Mouse (Mus musculus): ENCODE data around the gene Srcap. TPM values are rescaled to one million over a fixed set of nuclear protein-coding genes. Genes with fewer than 3 reads are reported as not detected.
A peak's percentile ranks its signal among the peaks of the same experiment; 100 is the strongest.
"Not testable (repeated sequence)": the region's sequence is repeated elsewhere in the genome, so short reads cannot be mapped to it uniquely, and the experiment has no call there.

Gene Srcap
- 10 to 100 TPM in 1 of 2 experiments, 1 to 10 TPM in 1; 9.1 to 11.4 TPM for polyA plus RNA-seq (2017; shearing (Covaris generic))

- ATAC-seq = peak; percentile 94
Measured at GRCm38 (mm10) chr7:127511808-127512230, at the start of gene Srcap. Gene Srcap (plus strand): TSS chr7:127511983.

GRCm38 (mm10) chr7:127465191-127465590, 46.6 kb upstream of the Srcap start:
- no peak for ATAC-seq

- not testable (repeated sequence) for ATAC-seq
Measured at GRCm38 (mm10) chr7:127465670-127466069, 46.1 kb upstream of the Srcap start.

DNA sequence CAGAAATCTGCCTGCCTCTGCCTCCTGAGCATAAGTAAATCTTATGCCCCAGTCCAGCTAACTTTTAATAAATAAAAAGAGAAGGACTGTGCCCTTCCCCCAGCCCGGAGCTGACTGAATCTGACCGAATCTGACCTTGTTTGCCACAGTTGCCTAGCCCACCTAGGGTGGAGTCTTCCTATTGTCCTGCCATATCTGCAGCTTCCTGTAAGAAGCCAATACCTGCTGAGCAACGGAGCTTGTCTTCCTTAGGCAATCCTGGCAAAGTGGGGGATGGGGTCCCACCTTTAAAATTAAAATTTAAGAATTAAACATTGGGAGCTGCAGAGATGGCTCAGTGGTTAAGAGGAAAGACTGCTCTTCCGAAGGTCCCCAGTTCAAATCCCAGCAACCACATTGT, 45.2 kb upstream of the Srcap start:
- no peak for ATAC-seq

DNA sequence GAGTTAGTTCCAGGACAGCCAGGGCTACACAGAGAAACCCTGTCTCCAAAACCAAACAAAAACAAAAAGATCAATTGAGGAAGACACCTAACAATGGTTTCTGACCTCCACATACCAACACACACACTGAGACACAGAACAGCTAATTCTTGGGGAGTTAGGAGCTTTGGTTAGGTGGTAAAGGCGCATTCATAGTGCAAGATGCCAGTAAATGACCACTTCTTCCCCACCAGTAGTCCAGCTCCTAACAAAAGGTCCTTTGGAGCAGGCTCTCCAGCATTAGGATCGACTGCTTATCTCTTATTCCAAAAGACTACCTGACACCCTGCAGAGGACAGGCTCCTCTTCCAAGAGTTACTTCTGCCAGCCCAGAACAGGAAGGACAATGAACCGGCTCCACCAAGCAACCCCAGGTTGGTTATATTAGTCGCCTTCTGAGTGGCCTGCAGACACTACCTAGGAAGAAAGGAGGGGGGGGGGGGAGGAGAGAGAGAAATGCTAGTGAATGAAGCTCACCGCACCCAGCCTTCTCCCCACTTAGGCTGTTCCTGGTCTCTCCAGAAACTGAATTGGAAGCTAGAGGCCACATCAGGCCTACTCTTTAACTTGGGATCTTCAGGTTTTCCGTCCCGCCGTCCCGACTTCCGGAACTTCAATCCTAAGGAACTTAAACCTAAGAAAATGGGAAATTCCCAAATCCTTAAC, 41.6 kb upstream of the Srcap start:
- ATAC-seq = no peak

DNA sequence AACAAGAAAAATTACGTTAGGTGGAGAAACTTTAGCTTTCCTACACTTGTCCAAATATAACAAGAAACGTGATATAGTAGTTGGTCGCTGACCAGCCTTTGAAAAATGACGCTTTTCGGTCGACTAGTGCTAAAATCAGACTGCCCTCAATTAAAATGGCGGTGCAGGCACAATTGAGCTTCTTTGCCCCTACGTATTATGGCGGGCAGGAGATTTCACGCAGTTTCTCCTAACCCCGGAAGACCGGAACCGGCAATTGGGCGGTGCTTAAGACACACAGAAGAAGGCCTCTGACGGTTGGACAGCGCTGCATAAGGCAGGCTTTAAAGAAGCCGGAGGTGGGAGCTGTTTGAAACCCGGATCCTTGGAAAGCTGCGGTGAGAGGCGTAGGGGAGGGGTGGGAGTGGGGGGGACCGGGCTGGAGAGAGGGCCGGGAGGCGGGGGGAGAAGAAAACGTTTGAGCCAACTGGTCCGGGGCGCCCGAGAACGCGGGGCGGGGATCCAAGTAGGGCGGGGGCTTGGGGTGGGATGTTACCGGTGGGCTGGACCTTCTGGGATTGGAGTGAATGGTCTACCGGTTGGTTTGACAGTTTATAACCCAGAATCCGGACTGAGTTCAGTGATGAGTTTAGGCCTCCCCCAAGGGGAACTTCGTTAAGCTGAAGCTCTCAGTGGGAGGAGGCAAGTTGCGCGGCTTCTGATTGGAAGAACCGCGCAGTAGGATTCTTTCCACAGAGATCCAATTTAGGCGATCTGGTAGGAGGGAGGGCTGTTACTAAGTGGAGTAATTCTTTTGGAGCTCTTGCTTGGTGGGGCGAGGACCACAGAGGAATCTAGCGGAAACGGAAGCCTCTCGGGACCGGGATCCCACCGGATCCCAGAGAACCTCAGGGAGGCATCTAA, 40.8 kb upstream of the Srcap start:
- ATAC-seq = peak; percentile 95

- peak; percentile 3 for ATAC-seq
Measured at GRCm38 (mm10) chr7:127471646-127472010, 40.2 kb upstream of the Srcap start.

DNA sequence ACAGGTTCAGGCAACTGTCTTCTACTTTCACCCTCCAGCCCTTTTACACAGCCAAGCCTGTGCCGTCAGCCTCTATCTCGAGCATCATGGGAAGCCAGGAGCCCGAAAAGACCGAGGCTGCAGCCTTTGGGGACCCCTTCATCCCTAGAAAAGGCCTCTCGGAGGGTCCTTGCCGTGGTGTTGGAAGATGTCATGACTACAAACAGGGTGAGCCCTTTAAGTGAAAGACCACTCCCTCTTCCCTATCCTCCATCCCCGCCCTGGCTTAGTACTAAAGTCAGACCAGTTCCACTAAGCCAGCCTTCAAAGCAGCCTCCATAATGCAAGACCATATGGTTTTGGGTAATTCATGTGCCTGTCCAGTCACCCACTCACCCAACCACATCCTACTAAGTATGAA, 39.7 kb upstream of the Srcap start:
- no peak for ATAC-seq

GRCm38 (mm10) chr7:127473705-127474104, 38.1 kb upstream of the Srcap start:
- no peak for ATAC-seq

DNA sequence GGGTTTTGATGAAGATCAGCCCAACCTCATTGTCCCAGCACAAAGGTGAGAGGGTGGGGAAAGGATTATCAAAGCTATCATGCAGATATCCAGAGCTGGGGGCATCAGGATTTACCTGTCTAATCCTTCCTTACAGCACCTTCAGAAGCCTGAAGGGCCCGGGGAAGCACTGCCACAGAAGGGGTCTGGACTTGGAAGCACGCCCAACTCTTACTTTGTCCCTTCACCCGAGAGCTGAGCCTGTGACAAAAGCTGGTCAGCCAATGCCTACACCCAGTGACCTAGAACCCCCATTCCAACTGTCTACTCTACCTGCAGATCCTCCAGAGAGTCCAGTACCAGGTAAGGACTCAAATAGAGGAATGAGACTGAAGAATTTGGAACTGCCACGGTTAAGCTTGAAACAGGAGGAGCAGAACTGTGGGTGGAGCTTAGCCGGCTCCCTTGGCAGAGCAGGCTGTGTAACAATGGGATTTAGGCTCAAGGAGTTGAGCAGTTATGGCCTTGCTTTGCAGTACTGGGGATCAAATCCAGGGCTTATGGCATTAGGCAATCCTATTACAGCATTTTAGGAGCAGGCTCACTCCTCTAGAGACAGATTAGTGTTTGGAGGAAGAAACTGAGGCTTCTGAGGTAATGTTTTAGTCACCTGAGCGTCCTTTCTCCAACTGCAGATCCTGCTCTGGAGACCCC, 37.3 kb upstream of the Srcap start:
- ATAC-seq = no peak

DNA sequence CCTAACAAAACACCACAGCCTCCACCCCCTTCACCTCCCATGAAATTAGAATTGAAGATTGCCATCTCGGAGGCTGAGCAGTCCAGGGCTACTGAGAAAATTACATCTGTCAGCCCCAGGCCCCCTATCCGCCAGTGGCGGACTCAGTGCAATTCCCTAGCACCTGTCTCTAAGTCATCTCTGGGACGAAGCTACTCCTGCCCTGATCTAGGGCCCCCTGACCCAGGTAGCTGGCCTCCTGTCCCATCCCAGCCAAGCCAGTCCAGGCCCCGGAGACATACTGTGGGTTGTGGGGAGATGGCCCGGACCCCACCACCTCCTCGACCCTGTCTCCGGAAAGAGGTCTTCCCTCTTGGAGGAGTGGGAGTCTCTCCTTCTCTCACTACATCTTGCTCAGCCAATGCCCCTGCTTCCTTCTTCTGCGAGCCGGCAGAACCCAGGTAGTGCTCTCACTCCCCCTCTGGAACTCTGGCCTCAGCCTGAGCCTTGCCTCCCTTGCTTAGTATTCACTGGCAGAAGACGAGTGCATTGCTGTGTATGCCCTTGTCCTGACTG, 36.5 kb upstream of the Srcap start:
- ATAC-seq = no peak

DNA sequence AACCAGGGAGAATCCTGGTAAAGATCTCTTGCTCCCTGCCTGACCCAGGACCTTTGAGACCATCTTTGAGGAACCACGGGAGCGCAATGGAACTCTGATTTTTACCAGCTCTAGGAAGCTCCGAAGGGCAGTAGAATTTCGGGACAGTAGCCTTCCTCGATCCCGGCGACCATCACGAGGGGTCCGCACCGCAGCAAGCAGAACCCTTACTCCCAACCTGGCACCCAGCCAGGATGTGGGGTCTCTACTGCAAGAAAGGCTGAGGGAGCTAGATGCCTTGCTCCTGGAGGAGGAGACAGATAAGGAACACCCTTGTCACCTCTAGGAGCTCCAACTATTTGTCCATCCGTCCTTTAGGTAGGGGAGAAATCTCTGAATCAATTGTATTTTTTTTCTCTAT, 35.4 kb upstream of the Srcap start:
- no peak for ATAC-seq

- ATAC-seq = no peak
Measured at GRCm38 (mm10) chr7:127476855-127477254, 34.9 kb upstream of the Srcap start.

- ATAC-seq = peak; percentile 78
Measured at GRCm38 (mm10) chr7:127477687-127478634, 33.8 kb upstream of the Srcap start.

GRCm38 (mm10) chr7:127478635-127479317, 33.0 kb upstream of the Srcap start, which contains the start of gene Fbrs:
Gene Fbrs (plus strand): TSS chr7:127479199.
- peak; percentile 35 for ATAC-seq

DNA sequence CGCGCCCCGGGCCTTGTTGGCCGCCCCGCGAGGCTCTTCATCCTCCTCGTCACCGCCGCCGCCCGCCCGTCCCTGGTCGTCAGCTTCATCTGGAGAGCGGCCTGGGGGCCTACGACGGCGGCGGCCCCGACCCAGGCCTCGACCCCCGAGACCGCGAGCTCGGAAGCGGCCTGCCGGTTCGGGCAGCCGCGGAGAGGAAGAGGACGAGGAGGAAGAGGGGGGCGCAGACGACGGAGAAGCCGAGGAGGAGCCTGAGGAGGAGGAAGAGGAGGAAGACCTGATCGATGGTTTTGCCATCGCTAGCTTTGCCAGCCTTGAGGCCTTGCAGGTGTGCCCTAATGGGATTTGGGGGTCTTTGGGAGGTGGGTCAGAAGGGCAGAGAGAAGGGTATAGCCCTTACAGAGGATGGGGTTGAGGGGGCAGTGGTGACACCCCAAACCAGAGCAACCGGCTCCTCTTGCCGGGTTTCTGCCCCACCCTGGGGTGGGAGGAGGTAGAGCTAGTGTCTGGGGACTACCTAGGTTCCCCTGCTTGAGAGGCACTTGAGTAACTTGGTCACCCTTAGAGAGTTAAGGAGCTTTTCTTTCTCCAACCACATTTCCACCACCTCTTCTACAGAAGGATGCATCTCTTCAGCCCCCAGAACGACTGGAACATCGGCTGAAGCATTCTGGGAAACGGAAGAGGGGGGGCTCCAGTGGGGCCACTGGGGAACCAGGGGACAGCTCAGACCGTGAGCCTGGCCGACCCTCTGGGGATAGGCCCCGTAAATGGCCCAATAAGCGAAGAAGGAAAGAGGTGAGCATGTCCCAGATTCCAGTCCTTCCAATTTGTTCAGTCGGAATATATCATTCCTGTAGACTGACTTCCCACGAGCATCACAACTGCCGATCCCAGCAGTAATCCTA, 32.2 kb upstream of the Srcap start:
- ATAC-seq = no peak

GRCm38 (mm10) chr7:127480321-127480720, 31.5 kb upstream of the Srcap start:
- no peak for ATAC-seq

- no peak for ATAC-seq
Measured at GRCm38 (mm10) chr7:127485416-127485815, 26.4 kb upstream of the Srcap start.

DNA sequence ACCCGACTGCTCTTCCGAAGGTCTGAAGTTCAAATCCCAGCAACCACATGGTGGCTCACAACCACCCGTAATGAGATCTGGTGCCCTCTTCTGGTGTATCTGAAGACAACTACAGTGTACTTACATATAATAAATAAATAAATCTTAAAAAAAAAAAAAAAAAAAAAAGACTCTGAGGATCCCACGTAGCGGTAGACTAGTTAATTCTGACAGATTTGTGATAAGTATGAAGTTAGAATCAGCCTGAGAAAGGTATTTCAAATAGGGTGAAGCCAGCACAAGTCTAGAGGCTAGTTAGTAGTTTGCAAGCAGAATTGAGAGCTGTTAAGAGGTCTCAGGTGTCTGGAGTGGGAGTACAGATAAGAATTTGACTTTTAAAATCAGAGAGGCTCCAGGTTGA, 23.4 kb upstream of the Srcap start:
- not testable (repeated sequence) for ATAC-seq

- ATAC-seq = no peak
Measured at GRCm38 (mm10) chr7:127489982-127490381, 21.8 kb upstream of the Srcap start.

Measured in CD4-positive, CD25-positive, alpha-beta regulatory T cell, adult 4 months (primary cell).